Mouse (Mus musculus): ENCODE measurements around the gene Cacna1a.

DNA sequence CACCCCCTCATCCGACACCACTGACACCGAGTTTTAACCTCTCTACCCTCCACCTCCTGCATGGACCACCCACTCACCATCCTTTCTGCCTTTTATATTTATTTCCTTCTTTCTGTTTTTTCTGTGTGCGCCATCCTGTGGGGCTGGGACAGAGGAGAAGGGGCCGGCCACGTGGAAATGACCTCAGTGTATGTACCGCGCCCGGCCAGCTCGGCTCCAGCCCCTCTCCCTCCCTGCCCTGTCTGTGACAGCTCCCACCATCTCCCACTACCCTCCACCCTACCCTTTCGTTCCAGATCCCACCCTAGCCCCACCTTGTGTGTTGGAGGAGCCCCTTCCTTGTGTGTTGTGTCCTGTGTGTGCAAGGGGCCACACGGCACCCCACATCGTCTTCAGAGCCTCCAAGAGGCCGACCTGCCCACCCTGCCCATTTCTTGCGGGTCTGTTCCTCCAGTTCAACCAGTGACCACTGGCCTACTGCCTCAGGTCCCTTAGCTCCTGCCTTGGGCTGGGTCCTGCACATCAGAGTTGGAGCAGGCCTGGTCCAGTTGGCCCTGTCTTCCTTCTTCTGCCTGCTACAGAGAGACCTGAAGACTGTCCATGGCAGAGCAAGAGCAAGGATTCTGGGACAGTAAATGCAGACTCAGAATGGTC is 247.3 kb downstream of the Cacna1a start:
- no peak for TF ChIP-seq CTCF (IDR thresholded peaks at IDR 0.05; ENCODE audit: borderline replicate concordance, control insufficient read depth, extremely low read depth, insufficient read depth, low read length, poor library complexity)
- TF ChIP-seq POLR2A (IDR thresholded peaks at IDR 0.05; ENCODE audit: control insufficient read depth, extremely low read depth, insufficient read depth, low read length, poor library complexity): no peak
